Mouse (Mus musculus) monocyte, adult 59 days (primary cell): ENCODE measurements around the gene Krt79. TPM values are rescaled to one million over a fixed set of nuclear protein-coding genes. Genes with fewer than 3 reads are reported as not detected.

ENCODE experiments used
- total RNA-seq, 2 experiments: library from RNA; stranded (reverse); gene quantifications; one replicate each; pipeline ENCODE4 v1.2.4; 2023

The Krt79 gene
- total RNA-seq: not detected

DNA sequence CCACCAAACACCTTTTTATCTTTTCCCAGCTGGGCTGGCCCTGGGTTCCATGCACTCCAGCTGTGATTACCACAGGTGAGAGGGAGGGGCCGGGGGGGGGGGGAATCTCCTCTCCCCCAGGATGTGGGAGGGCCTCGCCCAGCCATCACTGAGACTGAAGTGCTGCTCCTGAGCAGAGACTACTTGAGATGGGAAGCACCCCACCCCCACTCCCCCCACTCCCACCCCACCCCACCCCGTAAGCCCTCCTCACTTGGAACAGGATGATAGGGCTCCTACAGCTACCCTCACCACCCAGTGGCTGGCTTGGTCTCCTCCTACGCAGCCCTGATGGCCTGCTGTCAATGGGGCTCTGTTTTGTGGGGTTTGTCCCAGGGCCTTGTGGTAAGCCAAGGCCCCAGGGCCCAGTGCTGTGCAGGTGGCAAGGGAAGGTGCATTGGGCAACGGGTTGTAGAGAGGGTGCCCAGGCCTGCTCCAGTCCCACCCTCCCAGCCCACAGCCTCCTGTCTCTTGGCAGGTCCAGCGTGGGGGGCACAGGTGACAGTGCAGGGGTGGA lies at the start of gene Krt79:
Gene Krt79, minus strand, starts transcription at position 51 of the 556 bp plus-strand sequence.

DNA sequence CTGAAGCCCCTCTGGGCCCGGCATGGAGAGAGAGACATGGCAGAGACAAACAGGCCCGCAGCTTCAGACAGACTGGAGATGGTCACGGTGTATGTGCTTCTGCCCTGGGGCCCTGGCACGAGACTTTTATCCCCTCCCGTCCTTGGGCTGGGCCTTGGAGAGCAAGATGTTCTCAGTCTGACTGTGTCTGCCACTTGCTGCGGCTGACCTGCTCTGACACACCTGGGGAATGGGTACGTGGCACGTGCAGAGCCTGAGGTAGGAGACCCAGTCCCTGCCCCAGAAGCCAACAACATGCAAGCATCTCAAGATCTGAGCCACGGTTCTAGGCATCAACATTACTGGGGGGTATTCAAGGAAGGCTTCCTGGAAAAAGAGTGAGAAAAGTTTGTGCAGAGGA lies 14.1 kb upstream of the Krt79 start, which contains the start of gene Krt78:
Gene Krt78, minus strand, starts transcription at position 101 of the 400 bp plus-strand sequence.

DNA sequence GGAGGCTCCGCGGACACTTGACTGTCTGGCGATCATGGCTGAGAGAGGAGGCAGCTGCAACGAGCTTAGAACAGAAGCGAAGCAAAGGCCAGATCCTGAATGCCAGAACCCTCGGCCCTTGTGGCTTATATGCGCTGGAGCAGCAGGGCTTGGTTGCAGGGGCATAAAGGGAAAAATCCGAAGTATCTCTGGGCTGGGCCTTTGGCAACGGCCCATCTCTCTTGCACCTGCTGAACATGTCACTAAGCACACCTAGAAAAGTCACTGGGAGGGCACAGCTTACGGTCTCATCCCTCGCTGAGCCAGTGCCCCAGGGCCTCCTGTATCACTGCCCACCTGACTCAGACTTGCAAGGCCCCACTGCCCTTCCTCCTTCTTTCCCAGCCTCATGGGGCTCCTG lies 15.5 kb downstream of the Krt79 start, which contains the start of gene Krt4:
Gene Krt4, minus strand, starts transcription at position 101 of the 400 bp plus-strand sequence.

DNA sequence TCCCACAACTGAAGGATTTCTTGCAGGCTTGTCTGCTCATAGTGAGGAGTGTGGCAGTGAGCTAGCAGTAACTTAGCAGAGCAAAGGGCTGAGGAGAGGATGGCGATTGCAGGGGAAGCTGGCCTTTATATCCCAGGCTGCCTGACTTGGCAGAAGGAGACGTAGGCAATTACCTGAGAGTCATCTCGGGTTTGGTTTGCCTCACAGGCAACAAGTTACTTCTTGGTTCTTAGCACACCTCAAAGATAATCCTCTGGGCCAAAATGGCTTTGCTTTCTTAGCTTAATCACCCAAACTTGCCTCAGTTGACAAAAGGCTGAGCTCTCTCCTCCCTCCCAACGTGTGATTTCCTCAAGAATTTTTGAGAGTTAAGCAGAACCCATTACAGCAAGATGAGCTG lies 47.3 kb downstream of the Krt79 start, which contains the start of gene Krt76:
Gene Krt76, minus strand, starts transcription at position 101 of the 400 bp plus-strand sequence.

Other genes starting within 250 kb of the Krt79 start
- gene Krt6a, start 246.0 kb downstream of the Krt79 start, total RNA-seq: not detected
- gene Krt5, start 227.4 kb downstream of the Krt79 start, total RNA-seq: not detected
- gene Krt71, start 197.2 kb downstream of the Krt79 start, total RNA-seq: not detected
- not detected for gene Krt72, start 153.9 kb downstream of the Krt79 start, total RNA-seq
- not detected for gene Krt73, start 138.0 kb downstream of the Krt79 start, total RNA-seq
- gene Krt2, start 122.2 kb downstream of the Krt79 start, total RNA-seq: not detected
- not detected for gene Krt1, start 89.5 kb downstream of the Krt79 start, total RNA-seq
- gene Krt77, start 70.6 kb downstream of the Krt79 start, total RNA-seq: not detected
- not detected for gene Krt76, start 47.4 kb downstream of the Krt79 start, total RNA-seq
- gene Krt4, start 15.6 kb downstream of the Krt79 start, total RNA-seq: not detected
- not detected for gene Krt78, start 14.0 kb upstream of the Krt79 start, total RNA-seq
- gene Krt8, start 64.2 kb upstream of the Krt79 start, total RNA-seq: under 1 TPM in 1 of 2 experiments, not detected in 1; 0.36 TPM
- gene Krt18, start 87.9 kb upstream of the Krt79 start, total RNA-seq: not detected
- 100 to 1,000 TPM; 224 to 241 TPM for gene Eif4b, start 133.4 kb upstream of the Krt79 start, total RNA-seq
- gene Tns2, start 160.1 kb upstream of the Krt79 start, total RNA-seq: 1 to 10 TPM in 1 of 2 experiments, under 1 TPM in 1; 0.82 to 1.5 TPM
- gene Spryd3, start 195.9 kb upstream of the Krt79 start, total RNA-seq: 10 to 100 TPM; 23.5 to 24.4 TPM
- 1 to 10 TPM; 1.3 to 2.7 TPM for gene Igfbp6, start 204.0 kb upstream of the Krt79 start, total RNA-seq
- gene Soat2, start 210.2 kb upstream of the Krt79 start, total RNA-seq: 1 to 10 TPM in 1 of 2 experiments, under 1 TPM in 1; 0.70 to 1.4 TPM